8 mouse cellular contexts compared by ENCODE assay signal in the genomic region with DNA sequence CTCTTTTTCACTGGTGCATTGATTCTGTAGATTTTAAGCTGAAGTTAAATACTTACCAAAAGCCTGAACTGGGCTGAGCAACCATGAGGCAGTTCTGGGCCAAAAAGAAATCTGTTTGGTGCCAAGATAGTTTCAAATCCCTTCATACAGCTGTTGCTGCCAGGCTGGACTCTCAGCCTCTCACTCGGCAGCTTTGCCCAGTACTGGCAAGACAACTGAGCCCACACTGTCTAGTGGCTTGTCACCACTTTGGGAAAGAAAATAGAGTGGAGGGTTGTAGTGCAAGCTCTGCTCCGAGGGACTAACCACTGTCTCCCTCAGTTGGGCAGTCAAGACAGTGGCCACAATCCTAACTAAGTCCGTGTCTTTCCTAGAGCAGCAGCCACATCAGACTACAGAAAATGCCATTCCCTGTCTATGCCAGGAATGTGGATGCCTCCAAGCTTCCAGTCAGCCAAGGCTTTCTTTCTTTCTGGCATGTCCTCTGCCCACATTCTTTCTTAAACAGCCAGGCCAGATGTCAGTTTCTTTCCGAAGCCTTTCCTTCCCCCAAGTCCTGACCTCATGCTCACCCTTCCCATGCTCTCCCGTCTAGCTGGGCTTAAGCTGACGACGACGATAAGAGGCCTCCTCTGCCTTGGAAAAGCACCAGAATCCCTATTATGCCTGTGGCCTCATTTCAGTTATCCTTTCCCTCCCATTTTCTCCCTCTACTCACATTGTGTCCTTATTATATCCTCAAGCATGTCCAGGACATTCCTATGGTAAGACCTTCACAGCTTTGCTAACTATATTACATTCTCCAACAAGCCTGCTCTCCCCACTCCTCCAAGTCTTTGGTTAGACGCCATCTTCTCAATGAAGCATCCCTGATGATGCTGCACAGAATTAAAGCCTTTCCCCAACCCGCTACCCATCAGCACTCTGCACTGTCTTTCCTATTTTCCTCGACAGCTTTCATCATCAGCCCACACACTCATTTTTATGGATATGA. TPM values are rescaled to one million over a fixed set of nuclear protein-coding genes. Genes with fewer than 3 reads are reported as not detected.
DNase-seq lines count a peak whose midpoint lies in the region; ATAC-seq and TF ChIP-seq lines count a peak whose summit lies in the region.

No protein-coding gene starts in this region.

- H3K4me3 ChIP-seq in hindbrain, embryonic 10.5 days, result no peak overlapping the region
- H3K4me3 ChIP-seq in hindbrain, embryonic 11.5 days (ENCODE audit: low read depth, low read length), result no peak overlapping the region
- no peak overlapping the region for H3K4me3 ChIP-seq in hindbrain, embryonic 13.5 days
- H3K4me3 ChIP-seq in thymus, adult 2 months (ENCODE audit: control insufficient read depth, insufficient read depth, low read length), result no peak overlapping the region

- H3K4me2 ChIP-seq in hindbrain, embryonic 11.5 days (replicated peaks; ENCODE audit: low read depth, low read length), result no peak overlapping the region
- no peak overlapping the region for H3K4me2 ChIP-seq in hindbrain, embryonic 13.5 days

- no peak for DNase-seq in hindbrain, embryonic 10.5 days (ENCODE audit: low spot score)
- no peak for DNase-seq in hindbrain, embryonic 11.5 days (ENCODE audit: low spot score)
- peak; percentile 72 for DNase-seq in 3134 (ENCODE audit: extremely low read depth, insufficient read length, low spot score)
- DNase-seq in brain, embryonic 14.5 days (ENCODE audit: low read depth), result peak; percentile 56
- DNase-seq in skeletal muscle tissue, adult 2 months (ENCODE audit: low read depth, low spot score), result peak; percentile 47
- no peak for DNase-seq in thymus, postnatal 36 days
- DNase-seq in thymus, adult 2 months, result no peak

- 57% methylated on average over 11 of the region's 11 CpGs for WGBS in hindbrain, embryonic 10.5 days
- 58% methylated on average over 11 of the region's 11 CpGs for WGBS in hindbrain, embryonic 11.5 days
- WGBS in hindbrain, embryonic 13.5 days, result 53% methylated on average over 11 of the region's 11 CpGs
- WGBS in thymus, adult 2 months, result 88% methylated on average over 11 of the region's 11 CpGs

- no peak overlapping the region for H3K9ac ChIP-seq in hindbrain, embryonic 11.5 days (ENCODE audit: low read depth, low read length)
- no peak overlapping the region for H3K9ac ChIP-seq in hindbrain, embryonic 13.5 days

- no peak for ATAC-seq in hindbrain, embryonic 11.5 days (ENCODE audit: low FRiP score)
- ATAC-seq in hindbrain, embryonic 13.5 days (ENCODE audit: low FRiP score), result no peak

- no peaks in the 10 kb centered on the region for H3K9me3 ChIP-seq in hindbrain, embryonic 10.5 days
- no peaks in the 10 kb centered on the region for H3K9me3 ChIP-seq in hindbrain, embryonic 11.5 days (ENCODE audit: control insufficient read depth, low read length)
- no peaks in the 10 kb centered on the region for H3K9me3 ChIP-seq in hindbrain, embryonic 13.5 days

- TF ChIP-seq POLR2A in brain, embryonic 14.5 days (IDR thresholded peaks at IDR 0.05; ENCODE audit: borderline replicate concordance, extremely low read depth, insufficient read depth, insufficient read length, poor library complexity, severe bottlenecking), result no peak
- TF ChIP-seq POLR2A in thymus, adult 2 months (IDR thresholded peaks at IDR 0.05; ENCODE audit: control insufficient read depth, extremely low read depth, insufficient read depth, low read length, poor library complexity), result no peak

- H3K36me3 ChIP-seq in hindbrain, embryonic 10.5 days, result 0 out of 2 replicates have a peak, but pooled peaks cover 4% of the 10 kb centered on the region
- H3K36me3 ChIP-seq in hindbrain, embryonic 11.5 days (ENCODE audit: control insufficient read depth, insufficient read depth, low read length), result no peaks in the 10 kb centered on the region
- no peaks in the 10 kb centered on the region for H3K36me3 ChIP-seq in hindbrain, embryonic 13.5 days
- H3K36me3 ChIP-seq in thymus, adult 2 months (ENCODE audit: control insufficient read depth, insufficient read depth, low read length), result no peaks in the 10 kb centered on the region

- no peaks in the 10 kb centered on the region for H3K27me3 ChIP-seq in hindbrain, embryonic 10.5 days (ENCODE audit: insufficient read depth, poor library complexity, severe bottlenecking)
- H3K27me3 ChIP-seq in hindbrain, embryonic 11.5 days (ENCODE audit: control insufficient read depth, insufficient read depth, low read length), result no peaks in the 10 kb centered on the region
- no peaks in the 10 kb centered on the region for H3K27me3 ChIP-seq in hindbrain, embryonic 13.5 days
- H3K27me3 ChIP-seq in thymus, adult 2 months (ENCODE audit: control insufficient read depth, insufficient read depth, low read length), result no peaks in the 10 kb centered on the region

- peaks cover 60% of the 10 kb centered on the region for H3K4me1 ChIP-seq in hindbrain, embryonic 10.5 days (replicated peaks)
- no peaks in the 10 kb centered on the region for H3K4me1 ChIP-seq in hindbrain, embryonic 11.5 days (replicated peaks; ENCODE audit: control insufficient read depth, insufficient read depth, low read length)
- peaks cover 48% of the 10 kb centered on the region for H3K4me1 ChIP-seq in hindbrain, embryonic 13.5 days (replicated peaks)
- 0 out of 2 replicates have a peak, but pooled peaks cover 2% of the 10 kb centered on the region for H3K4me1 ChIP-seq in thymus, adult 2 months (replicated peaks; ENCODE audit: control insufficient read depth, insufficient read depth, low read length)

- no peak for TF ChIP-seq CTCF in brain, embryonic 14.5 days (IDR thresholded peaks at IDR 0.05; ENCODE audit: borderline replicate concordance, extremely low read depth, insufficient read depth, insufficient read length)
- TF ChIP-seq CTCF in thymus, adult 2 months (IDR thresholded peaks at IDR 0.05; ENCODE audit: borderline replicate concordance, control insufficient read depth, extremely low read depth, insufficient read depth, low read length, poor library complexity), result no peak

- peak overlapping the region; percentile 42 for H3K27ac ChIP-seq in hindbrain, embryonic 10.5 days
- no peak overlapping the region for H3K27ac ChIP-seq in hindbrain, embryonic 11.5 days (ENCODE audit: low read depth, low read length)
- H3K27ac ChIP-seq in hindbrain, embryonic 13.5 days, result peak overlapping the region; percentile 25; the same call in 1 of the 2 replicates
- no peak overlapping the region for H3K27ac ChIP-seq in thymus, adult 2 months (ENCODE audit: control insufficient read depth, insufficient read depth, low read length)

RNA-seq across cellular contexts. Expression of a gene that starts 57.7 kb away (rescaled TPM):
- 101 and 126 TPM in 2 replicates for polyA plus RNA-seq in hindbrain, embryonic 10.5 days (2016; fragmentation: Nextera tagmentation; extraction: Ambion mirVana)
- 110 and 124 TPM in 2 replicates for polyA plus RNA-seq in hindbrain, embryonic 11.5 days (2014; fragmentation: Nextera tagmentation; extraction: Ambion mirVana)
- polyA plus RNA-seq in brain, embryonic 14.5 days (2012; rRNA removed), result 440 and 482 TPM in 2 replicates
- polyA plus RNA-seq in hindbrain, embryonic 13.5 days (2015; fragmentation: Nextera tagmentation; extraction: Ambion mirVana), result 89.0 TPM in 2 replicates
- polyA plus RNA-seq in thymus, adult 2 months (2012; rRNA removed), result 429 and 436 TPM in 2 replicates

Comparison
In these comparisons a context has a peak if more than half of its experiments do, and no peak if none do; other contexts are left out.
1. H3K27ac ChIP-seq: peak in hindbrain, embryonic 10.5 days (single experiment) and hindbrain, embryonic 13.5 days (single experiment); none in hindbrain, embryonic 11.5 days (single experiment) and thymus, adult 2 months (single experiment).
2. DNase-seq: peak in 3134 (single experiment), brain, embryonic 14.5 days (single experiment) and skeletal muscle tissue, adult 2 months (single experiment); none in hindbrain, embryonic 10.5 days (single experiment), hindbrain, embryonic 11.5 days (single experiment), thymus, postnatal 36 days (0 of 2) and thymus, adult 2 months (single experiment).